Mouse (Mus musculus): ENCODE measurements around the gene Klrg2.
A peak's percentile ranks its signal among the peaks of the same experiment; 100 is the strongest.

GRCm38 (mm10) chr6:38623457-38623856 lies 13.6 kb downstream of the Klrg2 start:
- TF ChIP-seq CTCF (IDR thresholded peaks at IDR 0.05 in 2 of 3, conservative IDR thresholded peaks at IDR 0.05 in 1 of 3; ENCODE audit: control insufficient read depth in 1 of 3, insufficient read depth in 1 of 3, low read depth in 2 of 3, low read length in 3 of 3, poor library complexity in 1 of 3, severe bottlenecking in 1 of 3) (no peak), POLR2AphosphoS5 (IDR thresholded peaks at IDR 0.05; ENCODE audit: borderline replicate concordance, low read depth, low read length) (no peak), TAL1 (IDR thresholded peaks at IDR 0.05; ENCODE audit: low read length) (peak; percentile 65), MAX (IDR thresholded peaks at IDR 0.05; ENCODE audit: low read length) (no peak), HCFC1 (IDR thresholded peaks at IDR 0.05; ENCODE audit: low read depth, low read length) (no peak), ZNF384 (IDR thresholded peaks at IDR 0.05; ENCODE audit: low read depth, low read length) (no peak), TCF12 (IDR thresholded peaks at IDR 0.05; ENCODE audit: low read depth, low read length) (peak; percentile 76), RCOR1 (IDR thresholded peaks at IDR 0.05; ENCODE audit: low read depth, low read length) (peak; percentile 48), ZKSCAN1 (IDR thresholded peaks at IDR 0.05; ENCODE audit: low read depth, low read length) (no peak), MAZ (IDR thresholded peaks at IDR 0.05; ENCODE audit: low read depth, low read length) (no peak), POLR2A (IDR thresholded peaks at IDR 0.05; ENCODE audit: control insufficient read depth in 1 of 2, insufficient read depth in 1 of 2, low read depth in 1 of 2, low read length in 2 of 2, poor library complexity in 1 of 2) (no peak), ZC3H11A (IDR thresholded peaks at IDR 0.05; ENCODE audit: low read depth, low read length) (no peak), EP300 (IDR thresholded peaks at IDR 0.05; ENCODE audit: low read depth in 1 of 2, low read length in 2 of 2) (peak; percentile 76 to 81), MAFK (IDR thresholded peaks at IDR 0.05; ENCODE audit: borderline replicate concordance, low read depth, low read length) (no peak)
